Mouse (Mus musculus) stomach, embryonic 15.5 days (tissue): Measurements from ENCODE around the gene Plekhg4. TPM values are rescaled to one million over a fixed set of nuclear protein-coding genes. Genes with fewer than 3 reads are reported as not detected.

Source experiments
- ATAC-seq: fragments of 200-750 bp; cut with Nextera tagmentation; 2 replicates; pipeline ENCODE4 v1.8.0; 2017; ENCODE audit warnings: low read depth, moderate number of reproducible peaks, moderate TSS enrichment; ENCODE audit not compliant: insufficient read depth, low FRiP score
- H3K27ac ChIP-seq: fragments of 300-500 bp; sonication (generic); 2 replicates; pipeline ENCODE4 v1.5.1; 2015; ENCODE audit warnings: mild to moderate bottlenecking, inconsistent platforms
- H3K27me3 ChIP-seq: fragments of 300-500 bp; sonication (generic); replicated peaks from 2 replicates; pipeline ENCODE4 v1.6.1; 2015; ENCODE audit warnings: inconsistent platforms
- H3K36me3 ChIP-seq: fragments of 300-500 bp; sonication (generic); 2 replicates; pipeline ENCODE4 v1.6.1; 2015; ENCODE audit warnings: inconsistent platforms
- H3K4me1 ChIP-seq: fragments of 300-500 bp; sonication (generic); 2 replicates; pipeline ENCODE4 v1.6.1; 2015; ENCODE audit warnings: inconsistent platforms
- H3K4me2 ChIP-seq: fragments of 300-500 bp; sonication (generic); 2 replicates; pipeline ENCODE4 v1.6.1; 2015; ENCODE audit warnings: mild to moderate bottlenecking, inconsistent platforms
- H3K4me3 ChIP-seq: fragments of 300-500 bp; sonication (generic); replicated peaks from 2 replicates; pipeline ENCODE4 v1.5.1; 2015; ENCODE audit warnings: inconsistent platforms
- H3K9ac ChIP-seq: fragments of 300-500 bp; sonication (generic); 2 replicates; pipeline ENCODE4 v1.6.1; 2015; ENCODE audit warnings: inconsistent platforms
- H3K9me3 ChIP-seq: fragments of 300-500 bp; sonication (generic); 2 replicates; pipeline ENCODE4 v1.6.1; 2016; ENCODE audit warnings: inconsistent platforms
- WGBS: fragments of 180-500 bp; shearing (Covaris S2); methylation state at CpG from one replicate; pipeline ENCODE4 v1.1.7; 2015; 5-methylcytosine and 5-hydroxymethylcytosine counted together
- polyA plus RNA-seq: library from polyadenylated mRNA; unstranded; fragments of >200 nt; fragmentation: Nextera tagmentation; extraction: Ambion mirVana; gene quantifications from 2 replicates; pipeline ENCODE4 v1.2.1, GENCODE M21; 2015

Plekhg4 gene
- polyA plus RNA-seq, 1 experiment from 2014 or later = 0.21 TPM

- no peaks in the 10 kb centered on the region for H3K36me3 ChIP-seq
- H3K4me1 ChIP-seq = peaks cover 6% of the 10 kb centered on the region; the same call in 1 of the 2 replicates
- no peak overlapping the region for H3K27ac ChIP-seq
- 89% methylated on average over 6 of the region's 6 CpGs for WGBS
- no peak for ATAC-seq
- no peak overlapping the region for H3K4me3 ChIP-seq
- peaks cover 21% of the 10 kb centered on the region for H3K27me3 ChIP-seq
- no peaks in the 10 kb centered on the region for H3K9me3 ChIP-seq
- H3K9ac ChIP-seq = no peak overlapping the region
- H3K4me2 ChIP-seq = no peak overlapping the region
Measured at GRCm38 (mm10) chr8:105409947-105410346, 36.9 kb downstream of the Plekhg4 start.

- 1% methylated on average over 34 of the region's 34 CpGs for WGBS
- H3K27me3 ChIP-seq = peaks cover 21% of the 10 kb centered on the region
- H3K27ac ChIP-seq = no peak within 1 kb of the TSS
- peak within 1 kb of the TSS; percentile 29 for H3K4me3 ChIP-seq
- no peaks in the 10 kb centered on the region for H3K9me3 ChIP-seq
- H3K36me3 ChIP-seq = no peaks in the 10 kb centered on the region
- peaks cover 6% of the 10 kb centered on the region; the same call in 1 of the 2 replicates for H3K4me1 ChIP-seq
- peak within 1 kb of the TSS; percentile 61 for H3K4me2 ChIP-seq
- peak; percentile 72 for ATAC-seq
- H3K9ac ChIP-seq = no peak within 1 kb of the TSS
Measured at GRCm38 (mm10) chr8:105413391-105413790, 40.3 kb downstream of the Plekhg4 start, which contains the start of the genes Kctd19 and Lrrc36. Gene Kctd19 (minus strand): TSS chr8:105413502. Gene Lrrc36 (plus strand): TSS chr8:105413571.

GRCm38 (mm10) chr8:105418992-105419391 lies 45.9 kb downstream of the Plekhg4 start:
- H3K4me3 ChIP-seq = no peak overlapping the region
- H3K4me2 ChIP-seq = no peak overlapping the region
- 86% methylated on average over 2 of the region's 2 CpGs for WGBS
- no peaks in the 10 kb centered on the region for H3K4me1 ChIP-seq
- no peak for ATAC-seq
- H3K36me3 ChIP-seq = no peaks in the 10 kb centered on the region
- peaks cover 3% of the 10 kb centered on the region for H3K27me3 ChIP-seq
- H3K27ac ChIP-seq = no peak overlapping the region
- no peak overlapping the region for H3K9ac ChIP-seq
- H3K9me3 ChIP-seq = no peaks in the 10 kb centered on the region

GRCm38 (mm10) chr8:105419800-105420199 lies 46.7 kb downstream of the Plekhg4 start:
- Histone ChIP-seq H3K9ac (no peak overlapping the region), H3K27ac (no peak overlapping the region), H3K9me3 (no peaks in the 10 kb centered on the region), H3K27me3 (no peaks in the 10 kb centered on the region), H3K4me3 (no peak overlapping the region), H3K4me2 (no peak overlapping the region), H3K36me3 (no peaks in the 10 kb centered on the region), H3K4me1 (no peaks in the 10 kb centered on the region)
- no peak for ATAC-seq
- 72% methylated on average over 4 of the region's 4 CpGs for WGBS

GRCm38 (mm10) chr8:105422006-105422405 lies 48.9 kb downstream of the Plekhg4 start:
- Histone ChIP-seq H3K36me3 (no peaks in the 10 kb centered on the region), H3K4me2 (no peak overlapping the region), H3K27ac (no peak overlapping the region), H3K4me1 (no peaks in the 10 kb centered on the region), H3K9me3 (no peaks in the 10 kb centered on the region), H3K4me3 (no peak overlapping the region), H3K9ac (no peak overlapping the region), H3K27me3 (no peaks in the 10 kb centered on the region)
- no peak for ATAC-seq
- WGBS = 66% methylated on average over 1 of the region's 1 CpGs

GRCm38 (mm10) chr8:105426878-105427277 lies 53.8 kb downstream of the Plekhg4 start:
- no peak for ATAC-seq
- Histone ChIP-seq H3K9ac (no peak overlapping the region), H3K9me3 (no peaks in the 10 kb centered on the region), H3K4me3 (no peak overlapping the region), H3K36me3 (no peaks in the 10 kb centered on the region), H3K4me2 (no peak overlapping the region), H3K4me1 (no peaks in the 10 kb centered on the region), H3K27me3 (no peaks in the 10 kb centered on the region), H3K27ac (no peak overlapping the region)
- 54% methylated on average over 6 of the region's 6 CpGs for WGBS

- Histone ChIP-seq H3K36me3 (no peaks in the 10 kb centered on the region), H3K4me3 (no peak overlapping the region), H3K4me1 (no peaks in the 10 kb centered on the region), H3K4me2 (no peak overlapping the region), H3K27me3 (no peaks in the 10 kb centered on the region), H3K9me3 (no peaks in the 10 kb centered on the region), H3K9ac (no peak overlapping the region), H3K27ac (no peak overlapping the region)
- 58% methylated on average over 7 of the region's 7 CpGs for WGBS
- no peak for ATAC-seq
Measured at GRCm38 (mm10) chr8:105431743-105432515, 58.9 kb downstream of the Plekhg4 start.

Other genes starting within 250 kb of the Plekhg4 start
- not detected in 2 replicates for gene Ces4a, start 241.5 kb upstream of the Plekhg4 start, polyA plus RNA-seq
- 53.2 and 54.4 TPM in 2 replicates for gene Cbfb, start 202.6 kb upstream of the Plekhg4 start, polyA plus RNA-seq
- gene D230025D16Rik, start 148.1 kb upstream of the Plekhg4 start, polyA plus RNA-seq = 26.2 and 26.8 TPM in 2 replicates
- 26.1 and 27.4 TPM in 2 replicates for gene B3gnt9, start 118.1 kb upstream of the Plekhg4 start, polyA plus RNA-seq
- gene Tradd, start 108.7 kb upstream of the Plekhg4 start, polyA plus RNA-seq = 28.5 and 30.3 TPM in 2 replicates
- gene Fbxl8, start 108.6 kb upstream of the Plekhg4 start, polyA plus RNA-seq = 3.7 and 4.4 TPM in 2 replicates
- 0.08 and 0.24 TPM in 2 replicates for gene Hsf4, start 103.5 kb upstream of the Plekhg4 start, polyA plus RNA-seq
- 1.4 and 1.7 TPM in 2 replicates for gene Nol3, start 97.1 kb upstream of the Plekhg4 start, polyA plus RNA-seq
- gene 4931428F04Rik, start 83.4 kb upstream of the Plekhg4 start, polyA plus RNA-seq = 9.1 and 10.7 TPM in 2 replicates
- 10.4 and 10.9 TPM in 2 replicates for gene Exoc3l, start 77.2 kb upstream of the Plekhg4 start, polyA plus RNA-seq
- 80.4 and 83.1 TPM in 2 replicates for gene E2f4, start 75.6 kb upstream of the Plekhg4 start, polyA plus RNA-seq
- 15.9 and 17.1 TPM in 2 replicates for gene Elmo3, start 67.7 kb upstream of the Plekhg4 start, polyA plus RNA-seq
- 2.3 and 2.5 TPM in 2 replicates for gene Lrrc29, start 47.0 kb upstream of the Plekhg4 start, polyA plus RNA-seq
- 131 and 132 TPM in 2 replicates for gene Tmem208, start 46.9 kb upstream of the Plekhg4 start, polyA plus RNA-seq
- 2.5 and 3.0 TPM in 2 replicates for gene Fhod1, start 25.3 kb upstream of the Plekhg4 start, polyA plus RNA-seq
- gene Slc9a5, start 24.4 kb upstream of the Plekhg4 start, polyA plus RNA-seq = 1.9 and 2.0 TPM in 2 replicates
- not detected in 2 replicates for gene Kctd19, start 40.2 kb downstream of the Plekhg4 start, polyA plus RNA-seq
- 0.09 TPM in 1 of 2 replicates, not detected in the other for gene Lrrc36, start 40.3 kb downstream of the Plekhg4 start, polyA plus RNA-seq
- 44.7 and 45.5 TPM in 2 replicates for gene Tppp3, start 98.3 kb downstream of the Plekhg4 start, polyA plus RNA-seq
- 32.2 and 34.7 TPM in 2 replicates for gene Zdhhc1, start 123.6 kb downstream of the Plekhg4 start, polyA plus RNA-seq
- 2.5 and 2.7 TPM in 2 replicates for gene Hsd11b2, start 145.5 kb downstream of the Plekhg4 start, polyA plus RNA-seq
- 73.2 and 75.8 TPM in 2 replicates for gene Atp6v0d1, start 192.8 kb downstream of the Plekhg4 start, polyA plus RNA-seq
- 21.0 and 23.4 TPM in 2 replicates for gene Ripor1, start 232.0 kb downstream of the Plekhg4 start, polyA plus RNA-seq